Mouse (Mus musculus): ENCODE results near the gene Fam174a. TPM values are rescaled to one million over a fixed set of nuclear protein-coding genes. Genes with fewer than 3 reads are reported as not detected.
A peak's percentile ranks its signal among the peaks of the same experiment; 100 is the strongest.

Gene Fam174a
- total RNA-seq (2021): 10 to 100 TPM; 31.1 to 32.5 TPM
- long read RNA-seq, experiment 1, transcript Fam174a-201 (3 exons, 2,112 nt): major isoform, 75 of 78 reads
- long read RNA-seq, experiment 1, partial matches to known transcripts: 3 of 78 reads
- long read RNA-seq, experiment 1, other reads (novel, unspliced or antisense): 0 of 78 reads
- long read RNA-seq, experiment 2, transcript Fam174a-201 (3 exons, 2,112 nt): major isoform, 106 of 109 reads
- long read RNA-seq, experiment 2, partial matches to known transcripts: 3 of 109 reads
- long read RNA-seq, experiment 2, other reads (novel, unspliced or antisense): 0 of 109 reads

GRCm38 (mm10) chr1:95313393-95314228, at the start of gene Fam174a:
Gene Fam174a (plus strand): TSS chr1:95313623.
- DNase-seq (ENCODE audit: low spot score in 2 of 2): peak; percentile 67 to 82

GRCm38 (mm10) chr1:95263843-95264242, 49.6 kb upstream of the Fam174a start:
- DNase-seq (ENCODE audit: low spot score in 2 of 2): no peak

- no peak for DNase-seq (ENCODE audit: low spot score in 2 of 2)
These were observed 45.3 kb upstream of the Fam174a start for GRCm38 (mm10) chr1:95267950-95268724.

GRCm38 (mm10) chr1:95273321-95273720, 40.1 kb upstream of the Fam174a start:
- DNase-seq (ENCODE audit: low spot score in 2 of 2): no peak

GRCm38 (mm10) chr1:95308324-95308723, 5.1 kb upstream of the Fam174a start:
- DNase-seq (ENCODE audit: low spot score in 2 of 2): no peak

- DNase-seq (ENCODE audit: low spot score in 2 of 2): no peak
These were observed 769 bp downstream of the Fam174a start for GRCm38 (mm10) chr1:95314229-95314555.

- DNase-seq (ENCODE audit: low spot score in 2 of 2): no peak
These were observed 2.6 kb downstream of the Fam174a start for GRCm38 (mm10) chr1:95315981-95316380.

GRCm38 (mm10) chr1:95322219-95322618, 8.8 kb downstream of the Fam174a start:
- no peak for DNase-seq (ENCODE audit: low spot score in 2 of 2)

GRCm38 (mm10) chr1:95323004-95323403, 9.6 kb downstream of the Fam174a start:
- no peak for DNase-seq (ENCODE audit: low spot score in 2 of 2)

GRCm38 (mm10) chr1:95326856-95327255, 13.4 kb downstream of the Fam174a start:
- no peak for DNase-seq (ENCODE audit: low spot score in 2 of 2)

- no peak for DNase-seq (ENCODE audit: low spot score in 2 of 2)
These were observed 26.2 kb downstream of the Fam174a start for GRCm38 (mm10) chr1:95339618-95340017.

- DNase-seq (ENCODE audit: low spot score in 2 of 2): no peak
These were observed 28.8 kb downstream of the Fam174a start for GRCm38 (mm10) chr1:95342242-95342641.

GRCm38 (mm10) chr1:95343585-95344485, 30.4 kb downstream of the Fam174a start:
- no peak for DNase-seq (ENCODE audit: low spot score in 2 of 2)

- DNase-seq (ENCODE audit: low spot score in 2 of 2): no peak
These were observed 40.7 kb downstream of the Fam174a start for GRCm38 (mm10) chr1:95354146-95354545.

- peak in 1 of 2 experiments; percentile 10 for DNase-seq (ENCODE audit: low spot score in 2 of 2)
These were observed 43.5 kb downstream of the Fam174a start for GRCm38 (mm10) chr1:95356904-95357303.

GRCm38 (mm10) chr1:95363692-95364091, 50.3 kb downstream of the Fam174a start:
- DNase-seq (ENCODE audit: low spot score in 2 of 2): no peak

GRCm38 (mm10) chr1:95366616-95367373, 53.4 kb downstream of the Fam174a start:
- no peak for DNase-seq (ENCODE audit: low spot score in 2 of 2)

GRCm38 (mm10) chr1:95367748-95368147, 54.3 kb downstream of the Fam174a start:
- DNase-seq (ENCODE audit: low spot score in 2 of 2): no peak

- DNase-seq (ENCODE audit: low spot score in 2 of 2): no peak
These were observed 62.0 kb downstream of the Fam174a start for GRCm38 (mm10) chr1:95375443-95375842.

- no peak for DNase-seq (ENCODE audit: low spot score in 2 of 2)
These were observed 67.6 kb downstream of the Fam174a start for GRCm38 (mm10) chr1:95381028-95381427.
